12 mouse cellular contexts compared by ENCODE assay signal in genomic region chr4:119879671-119880070, GRCm38 (mm10).
"Had no signal": no experiment of that assay in that cellular context is flagged by ENCODE, and none has a peak within 500 bp of the region (broad histone marks: within the 10 kb centered on the region; RNA-seq: fewer than 3 reads in every experiment).

No protein-coding gene starts in this region.

- H3K4me2 ChIP-seq: kidney, embryonic 15.5 days; limb, embryonic 12.5 days; midbrain, embryonic 12.5 days; stomach, embryonic 15.5 days had no signal

- H3K36me3 ChIP-seq: kidney, embryonic 15.5 days; limb, embryonic 12.5 days; midbrain, embryonic 12.5 days; stomach, embryonic 15.5 days had no signal

- ATAC-seq: intestine, embryonic 16.5 days had no signal

- H3K4me1 ChIP-seq: stomach, embryonic 15.5 days had no signal

- H3K9ac ChIP-seq: kidney, embryonic 15.5 days; limb, embryonic 12.5 days; liver, embryonic 14.5 days; midbrain, embryonic 12.5 days; stomach, embryonic 15.5 days had no signal

- DNase-seq: kidney, adult 2 months; kidney, postnatal 25 days; liver; lung, adult 18-20 months; thymus, adult 2 months; thymus, postnatal 25 days had no signal

- H3K9me3 ChIP-seq: kidney, embryonic 15.5 days; limb, embryonic 12.5 days; midbrain, embryonic 12.5 days; stomach, embryonic 15.5 days had no signal

- H3K4me3 ChIP-seq: kidney, embryonic 15.5 days; limb, embryonic 12.5 days; midbrain, embryonic 12.5 days; stomach, embryonic 15.5 days had no signal

- H3K27me3 ChIP-seq: kidney, embryonic 15.5 days; limb, embryonic 12.5 days; stomach, embryonic 15.5 days had no signal

- H3K27ac ChIP-seq: kidney, embryonic 15.5 days; limb, embryonic 12.5 days; liver, embryonic 14.5 days; midbrain, embryonic 12.5 days; stomach, embryonic 15.5 days had no signal
